Mouse (Mus musculus) stomach, postnatal 0 days (tissue): ENCODE data around the gene Platr17. TPM values are rescaled to one million over a fixed set of nuclear protein-coding genes. Genes with fewer than 3 reads are reported as not detected.

Experiments used
- ATAC-seq: fragments of 200-750 bp; cut with Nextera tagmentation; 2 replicates; pipeline ENCODE4 v1.8.0; 2017; ENCODE audit not compliant: low FRiP score, low TSS enrichment
- DNase-seq: peaks from one replicate; pipeline ENCODE4 v3.0.0-alpha.2; 2016; ENCODE audit warnings: low spot score
- H3K27ac ChIP-seq: fragments of 300-500 bp; sonication (generic); replicated peaks from 2 replicates; pipeline ENCODE4 v1.5.1; 2014; ENCODE audit warnings: mild to moderate bottlenecking, control low read depth
- H3K27me3 ChIP-seq: fragments of 300-500 bp; sonication (generic); 2 replicates; pipeline ENCODE4 v1.6.1; 2014; ENCODE audit warnings: low read length; ENCODE audit not compliant: control insufficient read depth, insufficient read depth
- H3K36me3 ChIP-seq: fragments of 300-500 bp; sonication (generic); 2 replicates; pipeline ENCODE4 v1.6.1; 2014; ENCODE audit warnings: low read length, mixed read lengths; ENCODE audit not compliant: control insufficient read depth, insufficient read depth
- H3K4me1 ChIP-seq: fragments of 300-500 bp; sonication (generic); replicated peaks from 2 replicates; pipeline ENCODE4 v1.6.1; 2014; ENCODE audit warnings: antibody characterized with exemption; ENCODE audit not compliant: control insufficient read depth, insufficient read depth
- H3K4me2 ChIP-seq: fragments of 300-500 bp; sonication (generic); replicated peaks from 2 replicates; pipeline ENCODE4 v1.6.1; 2014; ENCODE audit warnings: low read depth, mild to moderate bottlenecking, control low read depth, moderate library complexity
- H3K4me3 ChIP-seq: fragments of 300-500 bp; sonication (generic); 2 replicates; pipeline ENCODE4 v1.5.1; 2014; ENCODE audit warnings: low read depth, low read length, control low read depth
- H3K9ac ChIP-seq: fragments of 300-500 bp; sonication (generic); 2 replicates; pipeline ENCODE4 v1.6.1; 2014; ENCODE audit warnings: mild to moderate bottlenecking, low read length, control low read depth, mixed read lengths
- H3K9me3 ChIP-seq: fragments of 300-500 bp; sonication (generic); 2 replicates; pipeline ENCODE4 v1.6.1; 2016; ENCODE audit warnings: low read length; ENCODE audit not compliant: control insufficient read depth
- CTCF ChIP-seq: IDR thresholded peaks from 2 replicates; pipeline ENCODE4 v1.5.1; 2016; ENCODE audit warnings: antibody characterized with exemption, low read depth, mild to moderate bottlenecking, moderate library complexity
- EP300 ChIP-seq: optimal IDR thresholded peaks from 2 replicates; pipeline ENCODE3; 2016; ENCODE audit warnings: antibody characterized with exemption
- WGBS: fragments of 180-500 bp; shearing (Covaris S2); extraction: QIAGEN DNeasy Blood & Tissue Kit; methylation state at CpG from one replicate; pipeline ENCODE4 v1.1.7; 2014; 5-methylcytosine and 5-hydroxymethylcytosine counted together
- polyA plus RNA-seq: library from polyadenylated mRNA; unstranded; fragments of >200 nt; fragmentation: Nextera tagmentation; extraction: Ambion mirVana; gene quantifications from 2 replicates; pipeline ENCODE4 v1.2.1, GENCODE M21; 2015

Platr17 gene
- polyA plus RNA-seq, 1 experiment from 2014 or later, result 1.1 TPM

GRCm38 (mm10) chr17:33917656-33918292 lies 12.8 kb downstream of the Platr17 start:
- H3K4me1 ChIP-seq, result no peaks in the 10 kb centered on the region
- no peaks in the 10 kb centered on the region for H3K9me3 ChIP-seq
- peaks cover 11% of the 10 kb centered on the region for H3K36me3 ChIP-seq
- H3K9ac ChIP-seq, result no peak overlapping the region
- DNase-seq, result no peak
- H3K27ac ChIP-seq, result no peak overlapping the region
- H3K27me3 ChIP-seq, result no peaks in the 10 kb centered on the region
- H3K4me3 ChIP-seq, result no peak overlapping the region
- no peak overlapping the region; the same call in 1 of the 2 replicates for H3K4me2 ChIP-seq
- no peak for ATAC-seq
- TF ChIP-seq EP300, result no peak
- 83% methylated on average over 18 of the region's 18 CpGs for WGBS

- DNase-seq (peak; percentile 52), ATAC-seq (no peak)
- WGBS, result 54% methylated on average over 37 of the region's 37 CpGs
- Histone ChIP-seq H3K4me2 (peak overlapping the region; percentile 96), H3K36me3 (peaks cover 10% of the 10 kb centered on the region), H3K9ac (no peak overlapping the region), H3K27me3 (no peaks in the 10 kb centered on the region), H3K4me1 (no peaks in the 10 kb centered on the region), H3K4me3 (peak overlapping the region; percentile 77), H3K9me3 (no peaks in the 10 kb centered on the region), H3K27ac (peak overlapping the region; percentile 89)
- TF ChIP-seq EP300 (no peak), CTCF (no peak)
Measured at GRCm38 (mm10) chr17:33918293-33919203, 13.6 kb downstream of the Platr17 start.

GRCm38 (mm10) chr17:33919351-33920281 lies 14.7 kb downstream of the Platr17 start:
- H3K4me1 ChIP-seq, result no peaks in the 10 kb centered on the region
- peak overlapping the region; percentile 96 for H3K4me2 ChIP-seq
- peak; percentile 75 for ATAC-seq
- TF ChIP-seq EP300 (no peak), CTCF (peak; percentile 61)
- H3K9me3 ChIP-seq, result no peaks in the 10 kb centered on the region
- H3K27me3 ChIP-seq, result no peaks in the 10 kb centered on the region
- H3K27ac ChIP-seq, result peak overlapping the region; percentile 89
- H3K36me3 ChIP-seq, result peaks cover 3% of the 10 kb centered on the region; the same call in 1 of the 2 replicates
- peak overlapping the region; percentile 82 for H3K9ac ChIP-seq
- peak overlapping the region; percentile 77 for H3K4me3 ChIP-seq
- DNase-seq, result peak; percentile 95
- under 1% methylated on average over 51 of the region's 52 CpGs for WGBS

GRCm38 (mm10) chr17:33920282-33921097 lies 15.6 kb downstream of the Platr17 start:
- Histone ChIP-seq H3K9ac (peak overlapping the region; percentile 82), H3K27ac (peak overlapping the region; percentile 89), H3K27me3 (no peaks in the 10 kb centered on the region), H3K4me1 (no peaks in the 10 kb centered on the region), H3K9me3 (no peaks in the 10 kb centered on the region), H3K4me2 (peak overlapping the region; percentile 96), H3K4me3 (peak overlapping the region; percentile 77), H3K36me3 (peaks cover 3% of the 10 kb centered on the region; the same call in 1 of the 2 replicates)
- WGBS, result under 1% methylated on average over 36 of the region's 36 CpGs
- TF ChIP-seq EP300 (no peak), CTCF (peak; percentile 91)
- peak; percentile 9; the same call in 1 of the 2 replicates for ATAC-seq
- DNase-seq, result peak; percentile 90

- H3K4me3 ChIP-seq, result no peak overlapping the region
- H3K4me2 ChIP-seq, result no peak overlapping the region; the same call in 1 of the 2 replicates
- WGBS, result 85% methylated on average over 7 of the region's 7 CpGs
- H3K27ac ChIP-seq, result no peak overlapping the region
- DNase-seq (no peak), ATAC-seq (no peak)
- TF ChIP-seq CTCF (no peak), EP300 (no peak)
- H3K9me3 ChIP-seq, result no peaks in the 10 kb centered on the region
- H3K27me3 ChIP-seq, result no peaks in the 10 kb centered on the region
- peaks cover 7% of the 10 kb centered on the region; the same call in 1 of the 2 replicates for H3K36me3 ChIP-seq
- no peaks in the 10 kb centered on the region for H3K4me1 ChIP-seq
- H3K9ac ChIP-seq, result no peak overlapping the region
Measured at GRCm38 (mm10) chr17:33921361-33921760, 16.4 kb downstream of the Platr17 start.
